Mouse (Mus musculus): ENCODE measurements at regions not wholly inside any gene's neighbourhood (a gene's known extent, or its start where the extent isn't known, plus 50 kb on each side); places are given as distances from the start of the nearest gene placed in this dataset.
A peak's percentile ranks its signal among the peaks of the same experiment; 100 is the strongest.

- TF ChIP-seq GATA1 (IDR thresholded peaks at IDR 0.05; ENCODE audit: borderline replicate concordance, low read length) (no peak), FLI1 (IDR thresholded peaks at IDR 0.05; ENCODE audit: low read length) (no peak)
- H3K4me3 ChIP-seq (replicated peaks), result no peak overlapping the region
- no peaks in the 10 kb centered on the region for H3K36me3 ChIP-seq (replicated peaks; ENCODE audit: low read length)
- H3K4me1 ChIP-seq, result peaks cover 19% of the 10 kb centered on the region
- peaks cover 4% of the 10 kb centered on the region for H3K27me3 ChIP-seq (replicated peaks)
- H3K9me3 ChIP-seq, result no peaks in the 10 kb centered on the region
Observed at GRCm38 (mm10) chr6:54754810-54755209, 61.9 kb upstream of the Znrf2 start.

GRCm38 (mm10) chr6:54757511-54757911 lies 59.2 kb upstream of the Znrf2 start:
- no peaks in the 10 kb centered on the region for H3K27me3 ChIP-seq (replicated peaks)
- TF ChIP-seq FLI1 (IDR thresholded peaks at IDR 0.05; ENCODE audit: low read length), result no peak
- TF ChIP-seq GATA1 (IDR thresholded peaks at IDR 0.05; ENCODE audit: borderline replicate concordance, low read length), result no peak
- no peaks in the 10 kb centered on the region for H3K36me3 ChIP-seq (replicated peaks; ENCODE audit: low read length)
- H3K9me3 ChIP-seq, result no peaks in the 10 kb centered on the region
- no peak overlapping the region for H3K4me3 ChIP-seq (replicated peaks)
- peaks cover 30% of the 10 kb centered on the region for H3K4me1 ChIP-seq

GRCm38 (mm10) chr6:54758112-54758511 lies 58.6 kb upstream of the Znrf2 start:
- TF ChIP-seq FLI1 (IDR thresholded peaks at IDR 0.05; ENCODE audit: low read length) (no peak), GATA1 (IDR thresholded peaks at IDR 0.05; ENCODE audit: borderline replicate concordance, low read length) (no peak)
- H3K36me3 ChIP-seq (replicated peaks; ENCODE audit: low read length), result no peaks in the 10 kb centered on the region
- H3K4me3 ChIP-seq (replicated peaks), result no peak overlapping the region
- no peaks in the 10 kb centered on the region for H3K9me3 ChIP-seq
- H3K27me3 ChIP-seq (replicated peaks), result no peaks in the 10 kb centered on the region
- H3K4me1 ChIP-seq, result peaks cover 36% of the 10 kb centered on the region

GRCm38 (mm10) chr6:54759263-54759662 lies 57.5 kb upstream of the Znrf2 start:
- Histone ChIP-seq H3K4me3 (replicated peaks) (no peak overlapping the region), H3K9me3 (no peaks in the 10 kb centered on the region), H3K4me1 (peaks cover 48% of the 10 kb centered on the region), H3K36me3 (replicated peaks; ENCODE audit: low read length) (no peaks in the 10 kb centered on the region), H3K27me3 (replicated peaks) (no peaks in the 10 kb centered on the region)
- no peak for TF ChIP-seq GATA1 (IDR thresholded peaks at IDR 0.05; ENCODE audit: borderline replicate concordance, low read length)
- TF ChIP-seq FLI1 (IDR thresholded peaks at IDR 0.05; ENCODE audit: low read length), result no peak

- Histone ChIP-seq H3K9me3 (no peaks in the 10 kb centered on the region), H3K4me3 (replicated peaks) (peak overlapping the region; percentile 38), H3K4me1 (peaks cover 56% of the 10 kb centered on the region), H3K27me3 (replicated peaks) (no peaks in the 10 kb centered on the region), H3K36me3 (replicated peaks; ENCODE audit: low read length) (no peaks in the 10 kb centered on the region)
- TF ChIP-seq FLI1 (IDR thresholded peaks at IDR 0.05; ENCODE audit: low read length), result no peak
- no peak for TF ChIP-seq GATA1 (IDR thresholded peaks at IDR 0.05; ENCODE audit: borderline replicate concordance, low read length)
Observed at GRCm38 (mm10) chr6:54759942-54760498, 56.7 kb upstream of the Znrf2 start.

- Histone ChIP-seq H3K36me3 (replicated peaks; ENCODE audit: low read length) (no peaks in the 10 kb centered on the region), H3K4me1 (peaks cover 60% of the 10 kb centered on the region)
- TF ChIP-seq GATA1 (IDR thresholded peaks at IDR 0.05; ENCODE audit: borderline replicate concordance, low read length) (no peak), FLI1 (IDR thresholded peaks at IDR 0.05; ENCODE audit: low read length) (no peak)
Observed at GRCm38 (mm10) chr6:54760541-54760940, 56.2 kb upstream of the Znrf2 start.

GRCm38 (mm10) chr6:54762021-54762420 lies 54.7 kb upstream of the Znrf2 start:
- TF ChIP-seq FLI1 (IDR thresholded peaks at IDR 0.05; ENCODE audit: low read length) (no peak), GATA1 (IDR thresholded peaks at IDR 0.05; ENCODE audit: borderline replicate concordance, low read length) (no peak)

More at GRCm38 (mm10) chr6:54760541-54760940, 56.2 kb upstream of the Znrf2 start:
- no peaks in the 10 kb centered on the region for H3K9me3 ChIP-seq
- H3K4me3 ChIP-seq (replicated peaks), result no peak overlapping the region
- H3K27me3 ChIP-seq (replicated peaks), result no peaks in the 10 kb centered on the region

GRCm38 (mm10) chr6:54762499-54762898 lies 54.2 kb upstream of the Znrf2 start:
- TF ChIP-seq GATA1 (IDR thresholded peaks at IDR 0.05; ENCODE audit: borderline replicate concordance, low read length), result no peak
- no peak for TF ChIP-seq FLI1 (IDR thresholded peaks at IDR 0.05; ENCODE audit: low read length)
- no peak overlapping the region for H3K4me3 ChIP-seq (replicated peaks)

More at GRCm38 (mm10) chr6:54762021-54762420, 54.7 kb upstream of the Znrf2 start:
- no peaks in the 10 kb centered on the region for H3K27me3 ChIP-seq (replicated peaks)
- H3K36me3 ChIP-seq (replicated peaks; ENCODE audit: low read length), result no peaks in the 10 kb centered on the region
- H3K4me3 ChIP-seq (replicated peaks), result no peak overlapping the region
- H3K4me1 ChIP-seq, result peaks cover 63% of the 10 kb centered on the region
- no peaks in the 10 kb centered on the region for H3K9me3 ChIP-seq

GRCm38 (mm10) chr6:54763669-54764068 lies 53.0 kb upstream of the Znrf2 start:
- Histone ChIP-seq H3K27me3 (replicated peaks) (peaks cover 3% of the 10 kb centered on the region), H3K9me3 (no peaks in the 10 kb centered on the region), H3K4me3 (replicated peaks) (no peak overlapping the region), H3K4me1 (peaks cover 64% of the 10 kb centered on the region), H3K36me3 (replicated peaks; ENCODE audit: low read length) (no peaks in the 10 kb centered on the region)
- TF ChIP-seq GATA1 (IDR thresholded peaks at IDR 0.05; ENCODE audit: borderline replicate concordance, low read length), result no peak
- no peak for TF ChIP-seq FLI1 (IDR thresholded peaks at IDR 0.05; ENCODE audit: low read length)

More at GRCm38 (mm10) chr6:54762499-54762898, 54.2 kb upstream of the Znrf2 start:
- Histone ChIP-seq H3K9me3 (no peaks in the 10 kb centered on the region), H3K27me3 (replicated peaks) (peaks cover 3% of the 10 kb centered on the region), H3K36me3 (replicated peaks; ENCODE audit: low read length) (no peaks in the 10 kb centered on the region), H3K4me1 (peaks cover 63% of the 10 kb centered on the region)

GRCm38 (mm10) chr6:54765715-54766114 lies 51.0 kb upstream of the Znrf2 start:
- H3K4me3 ChIP-seq (replicated peaks), result no peak overlapping the region
- H3K4me1 ChIP-seq, result peaks cover 63% of the 10 kb centered on the region
- H3K36me3 ChIP-seq (replicated peaks; ENCODE audit: low read length), result no peaks in the 10 kb centered on the region
- TF ChIP-seq GATA1 (IDR thresholded peaks at IDR 0.05; ENCODE audit: borderline replicate concordance, low read length) (no peak), FLI1 (IDR thresholded peaks at IDR 0.05; ENCODE audit: low read length) (no peak)
- H3K9me3 ChIP-seq, result no peaks in the 10 kb centered on the region
- H3K27me3 ChIP-seq (replicated peaks), result peaks cover 5% of the 10 kb centered on the region

Measured in megakaryocyte, embryonic 14.5 days (primary cell).